Mouse (Mus musculus): ENCODE measurements around the gene Rasa4. TPM values are rescaled to one million over a fixed set of nuclear protein-coding genes. Genes with fewer than 3 reads are reported as not detected.
A peak's percentile ranks its signal among the peaks of the same experiment; 100 is the strongest.
"Not testable (repeated sequence)": the region's sequence is repeated elsewhere in the genome, so short reads cannot be mapped to it uniquely, and the experiment has no call there.

Rasa4 gene
- polyA plus RNA-seq, 1 experiment from 2014 or later = 13.6 TPM

GRCm38 (mm10) chr5:136061567-136061966 is 22.1 kb upstream of the Rasa4 start:
- ATAC-seq (ENCODE audit: low FRiP score) = no peak
- H3K9ac ChIP-seq = no peak overlapping the region

GRCm38 (mm10) chr5:136063920-136064319 is 19.8 kb upstream of the Rasa4 start:
- no peaks in the 10 kb centered on the region for H3K27me3 ChIP-seq (ENCODE audit: control insufficient read depth, insufficient read depth, low read length)
- WGBS = 94% methylated on average over 10 of the region's 10 CpGs
- H3K4me1 ChIP-seq (replicated peaks; ENCODE audit: control insufficient read depth, insufficient read depth, low read length) = no peaks in the 10 kb centered on the region
- H3K9me3 ChIP-seq (ENCODE audit: control insufficient read depth, low read length) = no peaks in the 10 kb centered on the region
- H3K9ac ChIP-seq = no peak overlapping the region
- DNase-seq (ENCODE audit: low spot score) (no peak), ATAC-seq (ENCODE audit: low FRiP score) (no peak)
- H3K4me3 ChIP-seq (replicated peaks; ENCODE audit: low read length) = no peak overlapping the region
- H3K4me2 ChIP-seq (replicated peaks) = no peak overlapping the region
- no peak overlapping the region for H3K27ac ChIP-seq
- no peaks in the 10 kb centered on the region for H3K36me3 ChIP-seq (replicated peaks; ENCODE audit: control insufficient read depth, insufficient read depth)

More at GRCm38 (mm10) chr5:136061567-136061966, 22.1 kb upstream of the Rasa4 start:
- H3K36me3 ChIP-seq (replicated peaks; ENCODE audit: control insufficient read depth, insufficient read depth) = no peaks in the 10 kb centered on the region
- 13% methylated on average over 12 of the region's 12 CpGs for WGBS
- H3K27ac ChIP-seq = no peak overlapping the region
- no peaks in the 10 kb centered on the region for H3K27me3 ChIP-seq (ENCODE audit: control insufficient read depth, insufficient read depth, low read length)
- H3K4me2 ChIP-seq (replicated peaks) = no peak overlapping the region
- H3K9me3 ChIP-seq (ENCODE audit: control insufficient read depth, low read length) = no peaks in the 10 kb centered on the region
- H3K4me1 ChIP-seq (replicated peaks; ENCODE audit: control insufficient read depth, insufficient read depth, low read length) = no peaks in the 10 kb centered on the region
- peak; percentile 67 for DNase-seq (ENCODE audit: low spot score)
- H3K4me3 ChIP-seq (replicated peaks; ENCODE audit: low read length) = no peak overlapping the region

DNA sequence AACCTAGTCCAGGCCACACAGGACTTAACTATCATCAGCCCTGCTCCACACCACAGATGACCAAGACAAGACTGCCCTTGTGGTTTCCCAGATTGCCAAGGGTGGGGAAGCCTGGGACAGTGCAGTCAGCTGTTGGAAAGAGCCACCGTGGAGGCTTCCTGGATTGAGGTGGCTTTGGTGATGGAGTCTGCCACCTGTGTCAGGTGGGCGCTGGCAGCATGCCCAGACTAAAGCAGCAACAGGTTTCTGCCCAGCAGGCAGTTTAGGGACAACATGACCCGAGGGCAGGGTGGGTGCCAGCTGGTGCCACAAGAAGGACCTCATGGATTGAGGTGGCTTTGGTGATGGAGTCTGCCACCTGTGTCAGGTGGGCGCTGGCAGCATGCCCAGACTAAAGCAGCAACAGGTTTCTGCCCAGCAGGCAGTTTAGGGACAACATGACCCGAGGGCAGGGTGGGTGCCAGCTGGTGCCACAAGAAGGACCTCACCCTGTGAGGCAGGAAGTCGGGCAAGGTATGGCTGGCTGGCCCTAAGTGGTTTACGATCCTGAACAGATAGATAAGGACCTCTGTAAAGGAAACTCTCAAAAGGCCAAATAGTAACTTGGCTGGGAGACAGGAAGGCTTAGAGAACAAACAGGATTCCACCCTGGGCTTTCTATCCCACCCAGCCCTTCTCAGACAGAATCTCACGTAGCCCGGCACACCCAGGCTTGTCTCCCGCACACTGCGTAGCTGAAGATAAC is 17.1 kb upstream of the Rasa4 start:
- not testable (repeated sequence) for H3K27ac ChIP-seq; DNase-seq (ENCODE audit: low spot score); H3K9me3 ChIP-seq (ENCODE audit: control insufficient read depth, low read length); H3K4me1 ChIP-seq (replicated peaks; ENCODE audit: control insufficient read depth, insufficient read depth, low read length); H3K4me2 ChIP-seq (replicated peaks); H3K27me3 ChIP-seq (ENCODE audit: control insufficient read depth, insufficient read depth, low read length); H3K9ac ChIP-seq; H3K36me3 ChIP-seq (replicated peaks; ENCODE audit: control insufficient read depth, insufficient read depth); H3K4me3 ChIP-seq (replicated peaks; ENCODE audit: low read length); ATAC-seq (ENCODE audit: low FRiP score)
- WGBS = 87% methylated on average over 11 of the region's 11 CpGs

GRCm38 (mm10) chr5:136069411-136069810 is 14.3 kb upstream of the Rasa4 start:
- no peaks in the 10 kb centered on the region for H3K9me3 ChIP-seq (ENCODE audit: control insufficient read depth, low read length)
- H3K4me3 ChIP-seq (replicated peaks; ENCODE audit: low read length) = no peak overlapping the region
- H3K9ac ChIP-seq = no peak overlapping the region
- H3K4me1 ChIP-seq (replicated peaks; ENCODE audit: control insufficient read depth, insufficient read depth, low read length) = no peaks in the 10 kb centered on the region
- no peaks in the 10 kb centered on the region for H3K36me3 ChIP-seq (replicated peaks; ENCODE audit: control insufficient read depth, insufficient read depth)
- no peak for DNase-seq (ENCODE audit: low spot score)
- H3K27me3 ChIP-seq (ENCODE audit: control insufficient read depth, insufficient read depth, low read length) = no peaks in the 10 kb centered on the region
- ATAC-seq (ENCODE audit: low FRiP score) = no peak
- H3K4me2 ChIP-seq (replicated peaks) = no peak overlapping the region
- 61% methylated on average over 2 of the region's 2 CpGs for WGBS
- H3K27ac ChIP-seq = no peak overlapping the region

GRCm38 (mm10) chr5:136073051-136073450 is 10.7 kb upstream of the Rasa4 start:
- no peak overlapping the region for H3K4me3 ChIP-seq (replicated peaks; ENCODE audit: low read length)
- no peaks in the 10 kb centered on the region for H3K4me1 ChIP-seq (replicated peaks; ENCODE audit: control insufficient read depth, insufficient read depth, low read length)
- no peak overlapping the region for H3K9ac ChIP-seq
- no peaks in the 10 kb centered on the region for H3K9me3 ChIP-seq (ENCODE audit: control insufficient read depth, low read length)
- no peak overlapping the region for H3K4me2 ChIP-seq (replicated peaks)
- H3K27me3 ChIP-seq (ENCODE audit: control insufficient read depth, insufficient read depth, low read length) = no peaks in the 10 kb centered on the region; the same call in 1 of the 2 replicates
- WGBS = 57% methylated on average over 6 of the region's 6 CpGs
- H3K36me3 ChIP-seq (replicated peaks; ENCODE audit: control insufficient read depth, insufficient read depth) = no peaks in the 10 kb centered on the region
- no peak overlapping the region for H3K27ac ChIP-seq
- no peak for DNase-seq (ENCODE audit: low spot score)
- ATAC-seq (ENCODE audit: low FRiP score) = no peak

DNA sequence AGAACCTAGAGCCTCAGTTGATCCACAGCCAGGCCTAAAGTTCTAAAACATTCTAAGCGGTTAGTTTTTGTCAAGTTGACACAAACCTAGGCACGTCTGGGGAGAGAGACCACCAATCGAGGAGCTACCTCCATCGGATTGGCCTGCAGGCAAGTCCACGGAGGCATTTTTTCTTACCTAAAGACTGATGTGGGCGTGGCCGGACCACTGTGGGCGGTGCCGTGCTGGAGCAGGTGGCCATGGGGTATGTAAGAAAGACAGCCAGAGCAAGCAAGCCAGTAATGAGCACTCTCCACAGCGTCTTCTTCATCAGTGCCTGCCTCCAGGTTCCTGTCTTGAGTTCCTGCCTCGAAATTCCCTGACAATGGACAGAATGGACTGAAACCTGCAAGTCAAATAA is 10.2 kb upstream of the Rasa4 start:
- no peak overlapping the region for H3K4me2 ChIP-seq (replicated peaks)
- H3K4me3 ChIP-seq (replicated peaks; ENCODE audit: low read length) = no peak overlapping the region
- no peak for DNase-seq (ENCODE audit: low spot score)
- ATAC-seq (ENCODE audit: low FRiP score) = no peak
- no peak overlapping the region for H3K27ac ChIP-seq
- H3K9me3 ChIP-seq (ENCODE audit: control insufficient read depth, low read length) = no peaks in the 10 kb centered on the region
- H3K9ac ChIP-seq = no peak overlapping the region
- H3K27me3 ChIP-seq (ENCODE audit: control insufficient read depth, insufficient read depth, low read length) = no peaks in the 10 kb centered on the region; the same call in 1 of the 2 replicates
- H3K4me1 ChIP-seq (replicated peaks; ENCODE audit: control insufficient read depth, insufficient read depth, low read length) = no peaks in the 10 kb centered on the region
- no peaks in the 10 kb centered on the region for H3K36me3 ChIP-seq (replicated peaks; ENCODE audit: control insufficient read depth, insufficient read depth)
- 69% methylated on average over 11 of the region's 11 CpGs for WGBS

DNA sequence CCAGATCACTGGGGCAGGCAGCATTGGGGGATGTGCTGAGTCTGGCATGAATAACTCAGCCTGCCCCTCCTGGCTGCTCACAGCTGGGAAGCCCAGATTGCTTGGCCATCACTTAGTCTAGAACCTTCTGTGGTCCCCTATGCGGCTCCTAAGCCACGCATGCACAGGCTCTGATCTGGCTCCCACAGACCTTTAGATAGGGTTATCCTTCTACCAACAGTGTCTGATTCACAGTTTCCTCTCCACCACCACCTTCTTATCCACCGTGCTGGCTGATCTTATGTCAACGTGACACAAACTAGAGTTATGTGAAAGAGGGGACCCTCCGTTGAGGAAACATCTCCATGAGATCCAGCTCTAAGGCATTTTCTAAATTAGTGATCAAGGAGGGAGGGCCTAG is 8.6 kb upstream of the Rasa4 start:
- 94% methylated on average over 5 of the region's 5 CpGs for WGBS
- Histone ChIP-seq H3K9ac (no peak overlapping the region), H3K9me3 (ENCODE audit: control insufficient read depth, low read length) (no peaks in the 10 kb centered on the region), H3K4me2 (replicated peaks) (no peak overlapping the region), H3K4me1 (replicated peaks; ENCODE audit: control insufficient read depth, insufficient read depth, low read length) (no peaks in the 10 kb centered on the region), H3K36me3 (replicated peaks; ENCODE audit: control insufficient read depth, insufficient read depth) (no peaks in the 10 kb centered on the region), H3K27ac (no peak overlapping the region), H3K27me3 (ENCODE audit: control insufficient read depth, insufficient read depth, low read length) (no peaks in the 10 kb centered on the region; the same call in 1 of the 2 replicates), H3K4me3 (replicated peaks; ENCODE audit: low read length) (no peak overlapping the region)
- DNase-seq (ENCODE audit: low spot score) = no peak
- ATAC-seq (ENCODE audit: low FRiP score) = no peak

GRCm38 (mm10) chr5:136076284-136076683 is 7.4 kb upstream of the Rasa4 start:
- H3K36me3 ChIP-seq (replicated peaks; ENCODE audit: control insufficient read depth, insufficient read depth) = no peaks in the 10 kb centered on the region
- no peaks in the 10 kb centered on the region for H3K9me3 ChIP-seq (ENCODE audit: control insufficient read depth, low read length)
- ATAC-seq (ENCODE audit: low FRiP score) (no peak), DNase-seq (ENCODE audit: low spot score) (no peak)
- no peaks in the 10 kb centered on the region for H3K4me1 ChIP-seq (replicated peaks; ENCODE audit: control insufficient read depth, insufficient read depth, low read length)
- no peaks in the 10 kb centered on the region; the same call in 1 of the 2 replicates for H3K27me3 ChIP-seq (ENCODE audit: control insufficient read depth, insufficient read depth, low read length)
- H3K4me2 ChIP-seq (replicated peaks) = no peak overlapping the region
- H3K27ac ChIP-seq = no peak overlapping the region
- H3K9ac ChIP-seq = no peak overlapping the region
- no peak overlapping the region for H3K4me3 ChIP-seq (replicated peaks; ENCODE audit: low read length)
- 51% methylated on average over 7 of the region's 7 CpGs for WGBS

DNA sequence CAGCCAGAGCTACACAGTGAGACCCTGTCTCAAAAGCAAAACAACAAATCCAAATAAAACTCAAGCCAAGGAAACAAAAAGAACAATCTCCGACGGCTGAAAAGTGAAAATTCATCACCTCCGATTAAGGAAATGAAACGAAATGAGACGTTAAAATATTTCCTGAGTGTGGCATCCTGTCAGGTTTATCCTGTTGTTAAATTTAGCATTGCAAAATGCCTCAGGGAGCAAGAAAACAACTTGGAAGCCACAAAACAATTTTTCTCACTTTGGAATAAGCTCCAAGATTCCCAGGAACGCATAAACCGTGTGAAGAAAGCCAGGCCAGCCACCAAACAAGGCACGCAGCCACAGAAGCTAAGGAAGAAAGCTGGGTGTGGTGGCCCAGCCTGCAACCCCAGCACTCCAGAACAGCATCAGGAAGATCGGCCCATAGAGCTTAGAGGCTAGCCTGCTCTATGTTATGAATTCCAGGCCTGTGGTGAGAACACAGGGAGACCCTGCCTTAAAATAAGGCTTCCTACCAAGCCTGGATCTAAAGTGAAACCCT is 6.6 kb upstream of the Rasa4 start:
- Histone ChIP-seq H3K27me3 (ENCODE audit: control insufficient read depth, insufficient read depth, low read length) (no peaks in the 10 kb centered on the region; the same call in 1 of the 2 replicates), H3K9me3 (ENCODE audit: control insufficient read depth, low read length) (no peaks in the 10 kb centered on the region), H3K4me3 (replicated peaks; ENCODE audit: low read length) (no peak overlapping the region), H3K27ac (no peak overlapping the region), H3K9ac (no peak overlapping the region), H3K4me1 (replicated peaks; ENCODE audit: control insufficient read depth, insufficient read depth, low read length) (no peaks in the 10 kb centered on the region), H3K4me2 (replicated peaks) (no peak overlapping the region), H3K36me3 (replicated peaks; ENCODE audit: control insufficient read depth, insufficient read depth) (no peaks in the 10 kb centered on the region)
- no peak for DNase-seq (ENCODE audit: low spot score)
- ATAC-seq (ENCODE audit: low FRiP score) = no peak
- WGBS = 89% methylated on average over 9 of the region's 9 CpGs

Measured in hindbrain, embryonic 14.5 days (tissue).